Mouse (Mus musculus): Measurements from ENCODE around the gene Pcnx.

DNA sequence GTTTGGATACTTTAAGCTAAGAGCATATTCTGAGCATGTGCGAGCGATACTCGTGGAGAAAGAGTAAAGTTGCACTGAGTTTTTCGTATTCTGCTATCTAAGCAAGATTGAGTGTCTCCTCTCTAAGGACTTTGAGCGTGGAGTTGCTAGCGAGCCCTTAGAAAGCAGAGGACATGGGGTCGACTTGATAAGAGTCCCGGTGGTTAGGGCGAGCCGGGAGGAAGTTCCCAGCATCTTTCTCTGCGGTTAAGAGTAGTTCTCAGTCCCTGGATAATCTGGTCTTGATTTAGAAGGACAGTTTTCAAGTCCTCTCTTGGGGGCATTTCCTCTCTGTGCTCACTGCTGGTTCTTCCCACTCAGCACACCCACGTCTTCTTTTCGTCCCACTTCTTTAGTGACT is 15.3 kb upstream of the Pcnx start:
- no peak for TF ChIP-seq CTCF (IDR thresholded peaks at IDR 0.05; ENCODE audit: low read depth)
- TF ChIP-seq EP300 (IDR thresholded peaks at IDR 0.05; ENCODE audit: low read depth), result no peak
